Mouse (Mus musculus) liver, adult 2 months (tissue): ENCODE measurements at regions not wholly inside any gene's neighbourhood (a gene's known extent, or its start where the extent isn't known, plus 50 kb on each side); places are given as distances from the start of the nearest gene placed in this dataset.

Experiments used
- CTCF ChIP-seq: fragments of 200-500 bp; IDR thresholded peaks from 2 replicates; pipeline ENCODE4 v1.5.1; 2011; ENCODE audit warnings: low read depth, low read length, control low read depth
- POLR2A ChIP-seq: fragments of 200-500 bp; IDR thresholded peaks from 2 replicates; pipeline ENCODE4 v1.6.1; 2011; ENCODE audit warnings: low read length, control low read depth; ENCODE audit not compliant: insufficient read depth; ENCODE audit errors: extremely low read depth

DNA sequence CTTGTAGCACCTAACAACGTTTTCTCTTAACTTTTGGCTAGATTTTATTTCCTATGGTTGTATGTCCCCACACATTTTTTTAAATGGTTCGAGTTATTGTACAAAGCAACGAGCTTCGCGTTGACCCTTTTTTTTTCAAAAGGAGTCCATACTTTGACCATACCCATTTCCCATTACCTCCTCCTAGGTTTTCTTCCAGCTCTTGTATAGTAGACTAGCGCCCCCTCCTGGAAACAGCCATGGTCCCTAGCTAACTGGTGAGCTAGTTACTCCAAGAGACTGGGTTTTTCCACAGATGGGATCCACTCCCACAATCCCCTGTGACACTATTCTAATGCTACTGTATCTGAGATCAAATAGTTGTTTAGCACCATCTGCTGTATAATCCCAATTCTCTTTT is 139.6 kb upstream of the Ahr start:
- peak; percentile 44; the same call in 1 of the 2 replicates for TF ChIP-seq CTCF
- TF ChIP-seq POLR2A: no peak
